Mouse (Mus musculus) hindlimb bud, embryonic 11.5 days (tissue): Measurements from ENCODE around the gene Arl1.
"Not testable (repeated sequence)": the region's sequence is repeated elsewhere in the genome, so short reads cannot be mapped to it uniquely, and the experiment has no call there.

ENCODE experiments used
- DNase-seq: peaks from one replicate; pipeline ENCODE4 v3.0.0-alpha.2; 2012; ENCODE audit warnings: low read depth, low spot score; ENCODE audit errors: extremely low spot score

Arl1 gene

DNA sequence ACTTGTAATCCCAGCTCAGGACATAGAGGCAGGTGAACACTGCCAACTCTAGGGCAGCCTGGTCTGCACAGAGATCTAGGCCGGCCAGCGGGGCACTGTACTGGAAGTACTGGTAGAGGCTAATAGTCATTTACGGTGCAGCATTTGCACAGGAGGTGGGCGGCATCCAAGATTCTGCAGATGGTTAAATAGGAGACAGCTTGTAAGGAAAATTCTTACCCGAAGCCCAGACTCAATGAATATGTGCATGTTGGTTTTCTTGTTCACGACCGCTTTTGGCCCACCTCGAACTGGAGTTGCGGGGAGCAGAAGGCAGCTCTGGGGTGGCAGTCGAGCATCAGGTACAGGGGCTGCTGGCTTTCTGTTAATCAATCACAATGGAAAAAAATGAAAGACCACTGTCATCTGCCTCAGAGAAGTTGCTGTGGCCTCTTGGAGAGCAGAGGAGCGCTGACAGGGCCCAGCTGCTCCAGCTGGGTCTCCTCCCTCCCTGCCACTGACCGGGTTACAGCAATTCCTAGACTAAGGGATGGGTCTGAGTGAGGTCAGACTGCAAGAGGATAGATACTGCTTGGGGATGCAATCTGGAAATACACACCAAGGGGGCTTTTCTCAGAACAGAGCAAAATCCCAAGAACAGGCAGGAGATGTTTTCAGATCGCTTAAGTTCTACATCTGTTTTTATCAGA, 31.0 kb downstream of the Arl1 start:
- DNase-seq: no peak

DNA sequence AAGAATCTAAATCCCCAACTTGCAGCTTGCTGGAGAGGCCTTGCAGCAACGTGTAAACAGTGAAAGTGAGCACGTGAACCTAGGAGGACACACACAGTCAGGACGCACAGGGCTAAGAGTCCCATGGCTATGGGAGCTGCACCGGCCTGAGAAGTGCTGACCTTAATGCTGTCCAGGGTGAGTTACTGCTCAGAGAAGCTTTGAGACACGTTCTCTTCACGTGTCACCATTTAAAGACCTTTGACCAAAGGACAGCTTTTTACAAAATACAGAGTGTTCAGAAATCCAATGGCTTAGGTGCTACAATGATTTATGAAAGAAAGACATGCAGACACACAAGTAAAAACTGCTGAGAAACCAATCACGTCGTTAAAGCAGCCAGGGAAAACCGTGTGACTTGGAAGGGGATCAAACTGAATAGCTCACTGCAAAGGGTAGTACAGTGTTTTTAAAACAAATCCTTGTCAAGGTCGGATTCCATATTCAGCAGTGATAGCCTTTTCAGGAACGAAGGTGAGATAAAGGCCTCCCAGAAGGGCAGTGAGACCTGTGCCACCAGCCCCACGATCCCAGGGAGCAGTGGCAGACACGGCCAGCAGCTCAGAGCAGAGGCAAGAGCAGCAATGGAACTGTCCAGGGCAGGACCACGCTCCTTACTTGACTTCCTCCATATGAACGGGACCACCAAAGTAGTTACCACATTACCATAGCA, 34.9 kb downstream of the Arl1 start:
- no peak for DNase-seq

DNA sequence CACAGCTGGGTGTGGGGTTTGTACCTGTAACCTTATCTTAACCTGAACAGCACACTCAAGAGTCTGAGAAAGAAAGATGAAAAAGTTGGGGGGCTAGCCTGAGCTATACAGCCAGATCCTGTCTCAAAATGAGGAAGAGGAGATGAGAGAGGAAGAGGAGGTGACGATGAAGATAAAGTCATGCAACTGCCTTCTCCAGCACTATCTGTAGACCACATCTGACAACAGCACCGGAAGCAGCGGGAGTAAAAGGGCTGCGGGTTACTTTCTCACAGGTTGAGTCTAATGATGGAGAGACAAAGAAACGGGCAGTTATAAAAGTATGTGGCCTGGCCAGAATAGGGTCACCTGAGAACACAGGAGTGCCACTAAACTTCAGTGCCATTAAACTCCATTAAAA, 38.3 kb downstream of the Arl1 start:
- no peak for DNase-seq

- no peak for DNase-seq
Observed at GRCm38 (mm10) chr10:88769676-88770075, 39.0 kb downstream of the Arl1 start.

DNA sequence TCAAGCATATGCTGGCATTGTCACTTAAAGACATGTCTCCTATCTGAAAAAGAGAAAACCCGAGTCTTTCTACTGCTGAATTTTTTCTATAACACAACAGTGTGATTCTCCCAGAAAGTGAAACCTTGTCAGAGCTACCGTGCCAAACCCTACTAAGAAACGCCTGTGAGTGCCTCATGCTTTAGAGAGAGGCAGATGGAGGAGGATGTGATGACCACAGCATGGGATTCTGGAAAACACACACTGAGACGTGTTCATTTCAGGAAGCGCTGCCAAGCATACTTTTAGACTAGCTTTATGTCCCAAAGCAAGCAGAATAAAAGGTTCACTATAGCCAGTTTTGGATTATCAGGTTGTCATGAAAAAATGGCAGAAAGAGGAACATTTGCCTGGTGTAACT, 42.3 kb downstream of the Arl1 start:
- not testable (repeated sequence) for DNase-seq

GRCm38 (mm10) chr10:88776206-88776605, 45.5 kb downstream of the Arl1 start:
- no peak for DNase-seq

DNA sequence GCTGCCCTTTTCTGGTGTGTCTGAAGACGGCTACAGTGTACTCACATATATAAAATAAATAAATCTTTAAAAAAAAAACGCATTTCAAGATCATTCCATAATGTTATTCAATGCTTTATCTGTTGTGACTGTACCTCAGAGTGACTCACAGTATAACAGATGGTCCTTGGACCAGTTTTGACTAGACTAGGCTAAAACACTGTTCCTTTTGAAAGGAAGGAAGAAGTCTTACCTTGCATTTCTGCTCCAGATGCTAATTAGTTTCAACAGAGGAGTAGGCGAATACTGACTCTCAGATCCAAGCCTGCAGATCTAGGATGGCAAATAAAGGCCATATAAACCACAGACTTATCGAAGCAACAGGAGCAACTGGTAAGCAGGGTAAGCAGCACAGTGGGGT, 50.1 kb downstream of the Arl1 start:
- no peak for DNase-seq

DNA sequence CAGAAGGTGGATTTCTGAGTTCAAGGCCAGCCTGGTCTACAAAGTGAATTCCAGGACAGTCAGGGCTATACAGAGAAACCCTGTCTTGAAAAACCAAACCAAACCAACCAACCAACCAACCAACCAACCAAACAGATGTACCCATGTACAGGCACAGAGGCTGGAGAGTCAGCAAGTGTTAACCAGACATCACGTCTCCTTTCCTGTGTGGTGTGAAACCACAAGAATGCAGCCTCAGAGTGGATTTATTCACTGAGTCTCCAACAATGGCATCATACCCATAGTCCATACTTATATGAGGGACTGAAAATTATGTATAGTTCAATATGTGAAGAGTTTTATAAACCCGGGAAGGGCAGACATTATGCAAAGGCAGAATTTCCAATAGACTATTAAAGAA, 52.5 kb downstream of the Arl1 start:
- DNase-seq: not testable (repeated sequence)

DNA sequence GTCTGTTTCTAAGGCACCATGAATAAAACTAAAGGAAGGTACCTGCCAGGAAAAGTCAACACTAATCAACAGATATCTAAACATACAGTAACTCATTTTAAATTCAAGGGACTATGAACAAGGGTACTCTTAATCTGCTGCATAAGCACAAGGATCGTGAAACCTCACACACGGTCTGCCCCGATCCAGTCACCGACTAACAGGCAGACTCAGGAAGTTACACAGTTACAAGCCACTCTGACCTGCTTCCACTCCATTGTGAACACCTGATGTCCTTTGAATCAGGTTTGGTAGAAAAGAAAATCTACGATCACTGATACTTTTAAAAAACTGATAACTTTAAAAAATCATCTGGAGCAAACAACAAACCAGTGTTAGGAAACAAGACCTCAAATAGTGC, 53.3 kb downstream of the Arl1 start:
- DNase-seq: no peak

DNA sequence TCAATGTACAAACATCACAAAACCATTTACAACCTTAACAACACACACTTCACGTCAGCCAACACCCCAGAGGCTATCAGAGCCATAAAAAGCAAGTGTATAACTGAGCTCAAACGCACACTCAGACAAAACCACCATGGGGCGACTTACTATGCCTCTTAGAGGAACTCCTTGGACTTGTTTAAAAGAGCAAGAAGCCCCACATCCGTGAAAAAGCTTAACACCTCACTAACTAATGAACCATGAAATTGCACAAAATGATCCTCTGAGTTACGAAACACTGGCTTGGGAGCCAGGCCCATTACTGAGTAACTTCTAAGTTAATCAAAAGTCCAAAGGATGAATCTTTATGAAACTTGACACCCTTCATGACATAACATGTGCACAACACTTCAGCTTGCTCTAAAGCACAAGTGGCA, 53.9 kb downstream of the Arl1 start:
- DNase-seq: no peak

- DNase-seq: no peak
Observed at GRCm38 (mm10) chr10:88793671-88794070, 63.0 kb downstream of the Arl1 start.
